Mouse (Mus musculus) central nervous system, embryonic 14 days (tissue): ENCODE results near the gene Ino80e. TPM values are rescaled to one million over a fixed set of nuclear protein-coding genes. Genes with fewer than 3 reads are reported as not detected.

Experiments
- polyA plus RNA-seq: library from polyadenylated mRNA; depleted of rRNA; stranded (reverse); fragments of >200 nt; gene quantifications from 2 replicates; pipeline ENCODE4 v1.2.3, GENCODE M21; 2012; rRNA removed

Gene Ino80e
- 82.6 and 86.4 TPM in 2 replicates for polyA plus RNA-seq

GRCm38 (mm10) chr7:126862147-126862784 is at the start of gene Ino80e:
Gene Ino80e (minus strand): TSS chr7:126862377.

GRCm38 (mm10) chr7:126884286-126885164 is 22.3 kb upstream of the Ino80e start, which contains the start of gene Taok2:
Gene Taok2 (minus strand): TSS chr7:126884703.

GRCm38 (mm10) chr7:126861429-126862130 is 597 bp downstream of the Ino80e start, which contains the start of gene Hirip3:
Gene Hirip3 (plus strand): TSS chr7:126861972.

GRCm38 (mm10) chr7:126847116-126847420 is 15.1 kb downstream of the Ino80e start, which contains the start of gene Doc2a:
Gene Doc2a (plus strand): TSS chr7:126847416.

GRCm38 (mm10) chr7:126831539-126831938 is 30.6 kb downstream of the Ino80e start, which contains the start of gene 4930451I11Rik:
Gene 4930451I11Rik (minus strand): TSS chr7:126831639.

Other genes with a start within 250 kb of the Ino80e start
- 7.5 and 10.1 TPM in 2 replicates for gene Nupr1, start 231.5 kb downstream of the Ino80e start, polyA plus RNA-seq
- gene Sgf29, start 213.1 kb downstream of the Ino80e start, polyA plus RNA-seq = 57.0 and 60.0 TPM in 2 replicates
- gene Sult1a1, start 185.9 kb downstream of the Ino80e start, polyA plus RNA-seq = 2.0 and 3.4 TPM in 2 replicates
- 60.3 and 69.1 TPM in 2 replicates for gene Bola2, start 167.0 kb downstream of the Ino80e start, polyA plus RNA-seq
- gene Slx1b, start 166.6 kb downstream of the Ino80e start, polyA plus RNA-seq = 43.9 and 47.4 TPM in 2 replicates
- 87.6 and 91.0 TPM in 2 replicates for gene Coro1a, start 154.6 kb downstream of the Ino80e start, polyA plus RNA-seq
- gene Mapk3, start 102.8 kb downstream of the Ino80e start, polyA plus RNA-seq = 176 and 184 TPM in 2 replicates
- 10.8 and 13.6 TPM in 2 replicates for gene Gdpd3, start 96.0 kb downstream of the Ino80e start, polyA plus RNA-seq
- 193 and 202 TPM in 2 replicates for gene Ypel3, start 85.4 kb downstream of the Ino80e start, polyA plus RNA-seq
- 1.8 and 1.9 TPM in 2 replicates for gene Tbx6, start 80.9 kb downstream of the Ino80e start, polyA plus RNA-seq
- 212 and 213 TPM in 2 replicates for gene Ppp4c, start 69.9 kb downstream of the Ino80e start, polyA plus RNA-seq
- 145 and 162 TPM in 2 replicates for gene Fam57b, start 64.7 kb downstream of the Ino80e start, polyA plus RNA-seq
- not detected in 2 replicates for gene 4930451I11Rik, start 30.7 kb downstream of the Ino80e start, polyA plus RNA-seq
- 9.8 and 10.8 TPM in 2 replicates for gene Doc2a, start 15.0 kb downstream of the Ino80e start, polyA plus RNA-seq
- 94.8 and 104 TPM in 2 replicates for gene Hirip3, start 405 bp downstream of the Ino80e start, polyA plus RNA-seq
- gene Taok2, start 22.3 kb upstream of the Ino80e start, polyA plus RNA-seq = 103 and 114 TPM in 2 replicates
- 30.6 and 32.0 TPM in 2 replicates for gene Tmem219, start 60.5 kb upstream of the Ino80e start, polyA plus RNA-seq
- 88.9 and 93.8 TPM in 2 replicates for gene Kctd13, start 66.5 kb upstream of the Ino80e start, polyA plus RNA-seq
- 16.9 and 17.6 TPM in 2 replicates for gene Asphd1, start 87.2 kb upstream of the Ino80e start, polyA plus RNA-seq
- 72.8 and 76.2 TPM in 2 replicates for gene Sez6l2, start 88.2 kb upstream of the Ino80e start, polyA plus RNA-seq
- 126 and 133 TPM in 2 replicates for gene Cdipt, start 113.5 kb upstream of the Ino80e start, polyA plus RNA-seq
- 0.85 and 0.95 TPM in 2 replicates for gene Cdiptos, start 113.7 kb upstream of the Ino80e start, polyA plus RNA-seq
- 3.9 and 5.7 TPM in 2 replicates for gene Mvp, start 152.2 kb upstream of the Ino80e start, polyA plus RNA-seq
- 1.4 and 1.5 TPM in 2 replicates for gene Pagr1b, start 154.1 kb upstream of the Ino80e start, polyA plus RNA-seq
- 15.3 and 18.9 TPM in 2 replicates for gene Pagr1a, start 155.0 kb upstream of the Ino80e start, polyA plus RNA-seq
- gene Gm42742, start 158.7 kb upstream of the Ino80e start, polyA plus RNA-seq = 111 and 124 TPM in 2 replicates
- 54.6 and 70.1 TPM in 2 replicates for gene Prrt2, start 158.8 kb upstream of the Ino80e start, polyA plus RNA-seq
- 309 and 326 TPM in 2 replicates for gene Maz, start 164.7 kb upstream of the Ino80e start, polyA plus RNA-seq
- 42.4 and 56.6 TPM in 2 replicates for gene Kif22, start 180.1 kb upstream of the Ino80e start, polyA plus RNA-seq
- 0.10 TPM in 1 of 2 replicates, not detected in the other for gene Zg16, start 225.0 kb upstream of the Ino80e start, polyA plus RNA-seq
- gene AI467606, start 229.0 kb upstream of the Ino80e start, polyA plus RNA-seq = 2.1 TPM in 2 replicates